Mouse (Mus musculus) neural tube, embryonic 14.5 days (tissue): ENCODE data around the gene Gm5431. TPM values are rescaled to one million over a fixed set of nuclear protein-coding genes. Genes with fewer than 3 reads are reported as not detected.
"Not testable (repeated sequence)": the region's sequence is repeated elsewhere in the genome, so short reads cannot be mapped to it uniquely, and the experiment has no call there.

Experiments
- ATAC-seq: fragments of 200-750 bp; cut with Nextera tagmentation; 2 replicates; pipeline ENCODE4 v1.8.0; 2017; ENCODE audit warnings: low read depth, mild to moderate bottlenecking, moderate TSS enrichment, moderate library complexity
- H3K27ac ChIP-seq: fragments of 300-500 bp; sonication (generic); 2 replicates; pipeline ENCODE4 v1.5.1; 2014; ENCODE audit warnings: low read depth, mild to moderate bottlenecking, control low read depth, low read length, moderate library complexity, mixed read lengths
- H3K27me3 ChIP-seq: fragments of 300-500 bp; sonication (generic); 2 replicates; pipeline ENCODE4 v1.6.1; 2014; ENCODE audit warnings: low read length; ENCODE audit not compliant: control insufficient read depth, insufficient read depth
- H3K36me3 ChIP-seq: fragments of 300-500 bp; sonication (generic); 2 replicates; pipeline ENCODE4 v1.6.1; 2014; ENCODE audit warnings: low read length, mixed read lengths; ENCODE audit not compliant: control insufficient read depth, insufficient read depth
- H3K4me1 ChIP-seq: fragments of 300-500 bp; sonication (generic); 2 replicates; pipeline ENCODE4 v1.6.1; 2014; ENCODE audit warnings: low read length; ENCODE audit not compliant: control insufficient read depth, insufficient read depth
- H3K4me2 ChIP-seq: fragments of 300-500 bp; sonication (generic); 2 replicates; pipeline ENCODE4 v1.6.1; 2014; ENCODE audit warnings: mild to moderate bottlenecking, low read depth, low read length, control low read depth
- H3K4me3 ChIP-seq: fragments of 300-500 bp; sonication (generic); 2 replicates; pipeline ENCODE4 v1.5.1; 2014; ENCODE audit warnings: low read depth, low read length, control low read depth, mixed read lengths
- H3K9ac ChIP-seq: fragments of 300-500 bp; sonication (generic); replicated peaks from 2 replicates; pipeline ENCODE4 v1.6.1; 2014; ENCODE audit warnings: low read depth, mild to moderate bottlenecking, control low read depth, low read length, mixed read lengths
- H3K9me3 ChIP-seq: fragments of 300-500 bp; sonication (generic); 2 replicates; pipeline ENCODE4 v1.6.1; 2016; ENCODE audit warnings: low read length; ENCODE audit not compliant: control insufficient read depth
- WGBS: fragments of 180-500 bp; shearing (Covaris S2); extraction: QIAGEN DNeasy Blood & Tissue Kit; methylation state at CpG from one replicate; pipeline ENCODE4 v1.1.7; 2014; 5-methylcytosine and 5-hydroxymethylcytosine counted together
- polyA plus RNA-seq: library from polyadenylated mRNA; unstranded; fragments of >200 nt; fragmentation: Nextera tagmentation; extraction: Ambion mirVana; gene quantifications from 2 replicates; pipeline ENCODE4 v1.2.1, GENCODE M21; 2014

Gm5431 gene
- polyA plus RNA-seq, 1 experiment from 2014 or later: 0.12 TPM

DNA sequence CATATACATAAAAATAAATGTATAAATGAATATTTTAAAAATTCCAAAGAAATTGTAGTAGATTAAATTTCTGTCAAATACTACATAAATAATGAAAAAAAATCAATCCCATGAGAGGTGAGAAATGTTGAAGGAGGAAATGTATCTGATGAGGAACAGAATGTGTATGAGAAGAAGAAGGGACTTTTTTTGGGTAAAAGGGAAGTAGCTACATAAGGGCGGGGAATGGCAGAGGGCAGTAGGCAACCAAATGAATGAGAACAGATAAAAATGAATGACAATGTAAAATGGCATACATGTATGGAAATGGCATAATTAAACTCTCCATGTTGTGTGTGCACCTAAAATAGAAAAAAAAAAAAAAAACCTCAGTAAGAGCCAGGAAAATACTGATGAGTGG lies 11.6 kb upstream of the Gm5431 start:
- Histone ChIP-seq H3K9ac (no peak overlapping the region), H3K27me3 (no peaks in the 10 kb centered on the region), H3K9me3 (no peaks in the 10 kb centered on the region), H3K4me1 (no peaks in the 10 kb centered on the region), H3K27ac (no peak overlapping the region), H3K4me2 (no peak overlapping the region), H3K36me3 (no peaks in the 10 kb centered on the region), H3K4me3 (no peak overlapping the region)
- 97% methylated on average over 1 of the region's 1 CpGs for WGBS
- no peak for ATAC-seq

DNA sequence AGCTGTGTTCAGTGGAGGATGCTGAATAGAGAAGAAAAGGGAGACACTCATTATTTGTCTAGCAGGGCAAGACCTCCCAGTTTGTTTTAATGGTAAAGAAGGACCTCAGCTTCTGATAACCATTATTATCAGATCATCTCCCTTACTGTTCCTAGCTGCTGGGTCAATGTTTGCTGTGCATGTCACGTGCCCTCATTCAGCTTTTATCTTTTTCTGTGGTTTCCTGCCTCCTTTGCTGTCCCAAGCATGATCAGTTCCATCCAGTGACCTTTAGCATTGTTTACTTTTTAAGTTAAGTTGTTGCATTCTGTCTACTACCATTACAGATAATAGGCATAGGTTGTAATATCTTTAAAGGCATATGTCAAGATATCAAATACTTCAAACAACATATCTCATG lies 6.4 kb upstream of the Gm5431 start:
- Histone ChIP-seq H3K9ac (no peak overlapping the region), H3K4me1 (no peaks in the 10 kb centered on the region), H3K4me3 (no peak overlapping the region), H3K9me3 (no peaks in the 10 kb centered on the region), H3K4me2 (no peak overlapping the region), H3K27ac (no peak overlapping the region), H3K36me3 (no peaks in the 10 kb centered on the region), H3K27me3 (no peaks in the 10 kb centered on the region)
- ATAC-seq: no peak
- WGBS: 59% methylated on average over 1 of the region's 1 CpGs

DNA sequence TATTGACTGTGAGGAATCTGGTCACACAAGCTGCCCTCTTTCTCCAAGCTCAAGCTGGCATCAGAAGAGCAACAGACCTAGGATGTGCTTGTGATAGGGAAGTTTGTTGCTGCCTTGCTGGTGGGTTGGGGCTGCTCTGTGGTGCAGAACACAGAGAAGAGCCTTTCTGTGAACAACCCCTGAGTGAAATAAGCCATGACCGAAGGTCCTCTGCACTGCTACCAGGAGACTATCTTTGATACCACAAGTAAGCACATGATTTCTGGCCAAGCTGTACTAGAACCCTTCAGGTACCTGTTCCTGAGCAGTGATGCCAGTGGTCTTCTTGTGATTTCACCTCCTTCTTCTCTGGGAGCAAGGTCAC lies 465 bp downstream of the Gm5431 start:
- not testable (repeated sequence) for H3K9me3 ChIP-seq, H3K4me1 ChIP-seq, H3K4me3 ChIP-seq, H3K9ac ChIP-seq, H3K4me2 ChIP-seq, ATAC-seq, H3K36me3 ChIP-seq, H3K27me3 ChIP-seq, H3K27ac ChIP-seq
- 89% methylated on average over 1 of the region's 1 CpGs for WGBS

DNA sequence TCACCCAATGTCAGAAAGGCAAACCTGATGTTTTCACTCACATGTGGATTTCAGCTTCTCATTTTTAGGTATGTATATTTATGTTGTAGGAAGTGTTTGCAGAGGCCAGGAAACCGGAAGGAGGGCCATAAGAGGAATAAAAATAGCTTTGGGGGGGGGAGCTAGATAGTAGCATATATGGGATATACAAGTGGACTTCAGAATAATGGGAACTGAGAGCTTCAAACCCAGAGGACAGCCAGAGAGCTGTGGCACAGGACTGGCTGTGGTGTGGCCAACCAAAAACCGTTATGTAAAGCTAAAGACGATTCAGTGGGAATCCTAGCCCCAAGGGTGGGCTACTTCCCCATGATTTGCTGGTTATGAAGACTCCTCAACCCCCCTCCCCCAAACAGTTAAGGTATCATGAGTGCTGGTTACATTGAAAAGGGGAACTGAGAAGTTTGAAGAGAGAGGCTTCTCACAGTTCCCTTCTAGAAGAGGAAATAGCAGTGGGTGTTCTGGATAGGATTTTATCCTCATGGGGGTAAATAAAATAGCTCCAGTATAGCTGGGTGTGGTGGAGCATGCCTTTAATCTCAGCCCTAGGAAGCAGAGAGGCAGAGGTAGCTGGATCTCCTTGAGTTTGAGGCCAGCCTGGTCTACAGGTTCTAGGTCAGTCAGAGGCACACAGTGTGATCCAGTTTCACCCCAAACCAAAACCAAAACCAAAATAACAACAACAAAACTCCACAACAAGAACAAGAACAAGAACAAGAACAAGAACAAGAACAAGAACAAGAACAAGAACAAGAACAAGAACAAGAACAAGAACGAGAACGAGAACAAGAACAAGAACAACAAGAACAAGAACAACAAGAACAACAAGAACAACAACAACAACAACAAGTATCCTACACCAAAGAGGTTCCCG lies 1.1 kb downstream of the Gm5431 start:
- not testable (repeated sequence) for H3K27me3 ChIP-seq, H3K4me2 ChIP-seq, H3K27ac ChIP-seq, ATAC-seq, H3K4me3 ChIP-seq, H3K9ac ChIP-seq, H3K36me3 ChIP-seq, H3K4me1 ChIP-seq, H3K9me3 ChIP-seq
- 93% methylated on average over 5 of the region's 6 CpGs for WGBS

DNA sequence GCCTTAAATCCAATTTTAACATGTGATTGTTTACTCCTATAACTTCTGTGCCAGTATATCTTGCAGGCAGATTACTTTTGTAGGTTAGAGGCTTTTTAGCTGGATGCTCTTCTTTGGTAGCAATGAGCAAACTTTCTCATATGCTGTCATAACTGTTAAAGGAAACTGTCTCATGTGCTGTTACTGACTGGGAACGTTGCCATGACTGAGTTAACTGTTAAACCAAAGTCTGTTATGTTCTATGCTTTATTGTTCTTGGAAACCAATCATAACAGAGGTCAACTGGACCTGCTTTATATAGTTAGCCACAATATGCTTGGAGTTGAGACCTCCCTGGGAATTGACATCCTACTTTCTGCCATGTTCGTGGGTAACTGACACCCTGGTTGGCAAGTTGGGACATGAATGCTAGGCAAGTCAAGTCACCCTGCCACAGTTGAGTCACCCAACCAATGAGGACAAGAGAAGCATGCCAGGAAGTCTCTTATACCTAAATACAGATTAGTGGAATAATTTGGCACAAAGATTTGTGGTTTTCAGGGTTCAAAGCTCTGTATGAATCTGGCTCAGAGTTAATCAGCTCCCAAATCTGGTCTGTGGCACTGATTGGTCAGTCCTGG lies 3.1 kb downstream of the Gm5431 start:
- ATAC-seq: no peak
- Histone ChIP-seq H3K9ac (no peak overlapping the region), H3K4me1 (no peaks in the 10 kb centered on the region), H3K27me3 (no peaks in the 10 kb centered on the region), H3K9me3 (no peaks in the 10 kb centered on the region), H3K4me2 (no peak overlapping the region), H3K4me3 (no peak overlapping the region), H3K36me3 (no peaks in the 10 kb centered on the region), H3K27ac (no peak overlapping the region)
- WGBS: 76% methylated on average over 2 of the region's 2 CpGs

DNA sequence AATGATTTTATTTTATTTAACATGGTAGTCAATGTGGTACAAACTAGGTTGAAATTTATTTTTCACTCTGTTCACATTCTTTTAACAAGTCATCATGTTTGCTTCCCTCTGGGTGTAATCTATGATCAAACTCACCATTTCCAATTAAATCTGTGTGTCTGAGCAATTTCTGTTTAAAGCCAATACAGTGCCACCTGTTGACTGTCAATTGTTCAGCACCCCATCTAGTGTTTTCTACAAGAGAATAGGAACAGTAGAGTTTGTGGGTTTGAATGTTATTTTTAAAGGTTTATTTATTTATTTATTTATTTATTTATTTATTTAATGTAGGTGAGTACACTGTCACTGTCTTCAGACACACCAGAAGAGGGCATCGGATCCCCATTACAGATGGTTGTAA lies 25.3 kb downstream of the Gm5431 start:
- 94% methylated on average over 1 of the region's 1 CpGs for WGBS
- Histone ChIP-seq H3K9me3 (no peaks in the 10 kb centered on the region), H3K4me2 (no peak overlapping the region), H3K27me3 (0 out of 2 replicates have a peak, but pooled peaks cover 2% of the 10 kb centered on the region), H3K9ac (no peak overlapping the region), H3K27ac (no peak overlapping the region), H3K4me1 (no peaks in the 10 kb centered on the region), H3K36me3 (no peaks in the 10 kb centered on the region), H3K4me3 (no peak overlapping the region)
- no peak for ATAC-seq

DNA sequence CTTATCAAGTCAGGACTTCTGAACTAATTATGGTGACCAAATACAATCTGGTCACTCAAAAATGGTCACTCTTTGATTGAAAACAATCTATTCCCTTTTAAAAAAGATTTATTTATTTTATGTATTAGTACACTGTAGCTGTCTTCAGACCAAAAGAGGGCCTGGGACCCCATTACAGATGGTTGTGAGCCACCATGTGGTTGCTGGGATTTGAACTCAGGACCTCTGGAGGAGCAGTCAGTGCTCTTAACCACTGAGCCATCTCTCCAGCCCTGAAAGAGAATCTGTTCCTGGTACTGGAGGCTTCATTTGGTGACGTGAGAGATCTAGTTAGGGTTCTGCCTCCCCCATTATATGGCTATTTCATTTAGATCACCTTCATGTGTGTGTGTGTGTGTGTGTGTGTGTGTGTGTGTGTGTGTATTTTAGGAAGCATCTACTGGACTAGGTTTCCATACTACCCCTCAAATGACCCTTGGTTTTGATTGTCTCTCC lies 26.6 kb downstream of the Gm5431 start:
- WGBS: 80% methylated on average over 1 of the region's 1 CpGs
- not testable (repeated sequence) for ATAC-seq

DNA sequence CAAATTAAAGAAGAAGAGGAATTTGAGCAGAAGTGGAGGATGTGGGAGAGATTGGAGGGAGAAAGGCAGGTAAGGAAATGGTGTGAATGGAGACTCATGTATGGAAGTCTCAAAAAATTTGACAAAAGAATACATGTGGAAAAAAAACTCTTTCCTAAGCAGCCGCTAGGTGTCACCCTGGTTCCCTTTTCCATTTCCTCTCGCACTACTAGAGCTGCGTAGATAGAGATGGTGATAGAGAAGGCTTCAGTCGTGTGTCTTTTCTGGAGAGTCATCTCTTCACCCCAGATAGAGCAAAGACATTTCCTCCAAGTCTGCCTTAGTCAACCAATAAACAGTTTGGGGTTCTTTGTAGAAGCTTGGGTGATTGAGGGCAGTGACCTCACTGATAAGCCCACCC lies 27.5 kb downstream of the Gm5431 start:
- Histone ChIP-seq H3K4me1 (no peaks in the 10 kb centered on the region; the same call in 1 of the 2 replicates), H3K36me3 (no peaks in the 10 kb centered on the region), H3K9ac (no peak overlapping the region), H3K27me3 (0 out of 2 replicates have a peak, but pooled peaks cover 2% of the 10 kb centered on the region), H3K27ac (no peak overlapping the region), H3K4me2 (no peak overlapping the region), H3K4me3 (no peak overlapping the region), H3K9me3 (no peaks in the 10 kb centered on the region)
- peak; percentile 80 for ATAC-seq
- WGBS: 2% methylated on average over 4 of the region's 4 CpGs

More for the DNA sequence above, 26.6 kb downstream of the Gm5431 start:
- not testable (repeated sequence) for H3K4me2 ChIP-seq, H3K4me3 ChIP-seq, H3K27me3 ChIP-seq, H3K9me3 ChIP-seq, H3K36me3 ChIP-seq, H3K4me1 ChIP-seq, H3K27ac ChIP-seq, H3K9ac ChIP-seq
